Mouse (Mus musculus): Measurements from ENCODE around the gene Nkapd1. TPM values are rescaled to one million over a fixed set of nuclear protein-coding genes. Genes with fewer than 3 reads are reported as not detected.

The Nkapd1 gene
- polyA plus RNA-seq, 1 experiment: 6.4 TPM

DNA sequence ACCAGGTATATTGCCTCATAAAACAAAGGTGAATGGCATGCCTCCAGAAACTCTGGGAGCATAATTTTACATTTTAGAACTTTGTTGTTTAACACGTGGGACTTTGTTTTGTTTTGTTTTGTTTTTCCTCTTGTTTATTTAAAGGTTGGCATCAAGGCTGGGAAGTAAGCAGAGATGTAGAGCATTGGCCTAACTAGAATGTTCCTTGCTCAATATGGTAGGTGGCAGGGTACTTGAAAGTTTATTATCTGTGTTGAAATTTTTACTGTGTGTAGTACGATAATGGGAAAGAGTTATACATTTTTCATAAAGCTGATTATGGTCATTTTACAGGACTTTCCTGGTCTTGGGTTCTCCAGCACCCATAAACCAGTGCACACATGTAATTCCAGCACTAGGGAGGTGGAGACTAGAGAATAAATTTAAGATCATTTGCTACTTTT is 55.3 kb downstream of the Nkapd1 start:
- Histone ChIP-seq H3K27ac (ENCODE audit: control insufficient read depth, insufficient read depth, low read depth, low read length) (no peak overlapping the region), H3K27me3 (ENCODE audit: control insufficient read depth, insufficient read depth, low read length) (no peaks in the 10 kb centered on the region), H3K4me3 (ENCODE audit: control insufficient read depth, low read depth, low read length) (no peak overlapping the region), H3K4me1 (ENCODE audit: control insufficient read depth, insufficient read depth, low read length) (no peaks in the 10 kb centered on the region), H3K36me3 (ENCODE audit: control insufficient read depth, insufficient read depth, low read length) (no peaks in the 10 kb centered on the region)
- TF ChIP-seq POLR2A (IDR thresholded peaks at IDR 0.05; ENCODE audit: control insufficient read depth, low read depth, low read length) (no peak), CTCF (IDR thresholded peaks at IDR 0.05; ENCODE audit: control insufficient read depth, insufficient read depth, insufficient replicate concordance, low read depth, low read length) (no peak)

DNA sequence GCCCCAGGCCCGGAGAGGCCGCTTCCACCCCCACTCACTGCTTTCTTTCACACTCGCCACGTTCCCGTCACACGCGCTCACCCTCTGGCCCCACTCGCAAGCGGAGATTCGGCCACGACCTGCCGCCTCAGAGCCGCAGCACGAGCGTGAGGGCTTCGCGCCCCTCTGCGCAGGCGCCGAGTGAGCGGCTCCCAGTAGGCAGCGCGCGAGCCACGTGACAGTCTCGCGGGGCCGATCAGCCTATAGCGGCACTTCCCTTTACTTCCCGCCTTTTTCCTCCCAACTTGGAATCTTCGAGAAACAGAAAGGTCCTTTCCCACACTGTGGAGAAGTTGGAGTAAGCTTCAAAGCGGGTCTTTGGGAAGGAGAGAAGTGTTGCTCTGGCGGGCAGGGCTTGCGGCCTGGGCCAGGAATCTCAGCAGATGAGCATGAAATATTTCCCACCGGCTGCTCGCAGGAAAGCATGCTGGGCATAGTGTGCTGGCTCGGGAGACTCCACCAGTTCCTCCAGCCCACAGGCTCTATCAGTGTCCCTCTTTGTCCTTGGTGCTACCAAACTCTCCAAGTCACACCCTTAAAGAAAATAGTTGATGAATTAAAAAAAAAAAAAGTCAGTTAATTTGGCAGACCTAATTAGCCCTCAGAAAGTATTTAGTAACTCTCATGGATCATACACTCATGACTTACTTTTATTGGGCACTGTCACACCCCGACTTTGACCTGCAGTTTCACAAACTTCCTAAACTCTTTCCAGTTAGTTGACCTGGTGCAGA is 55.9 kb downstream of the Nkapd1 start, which contains the start of gene Tex12:
Tex12 (minus strand) TSS at position 181 of the 773 bp plus-strand sequence.
- H3K27ac ChIP-seq (ENCODE audit: control insufficient read depth, insufficient read depth, low read depth, low read length): peak within 1 kb of the TSS; percentile 76
- H3K4me3 ChIP-seq (ENCODE audit: control insufficient read depth, low read depth, low read length): peak within 1 kb of the TSS; percentile 88

More for the DNA sequence above, 55.9 kb downstream of the Nkapd1 start, which contains the start of gene Tex12:
- TF ChIP-seq CTCF (IDR thresholded peaks at IDR 0.05; ENCODE audit: control insufficient read depth, insufficient read depth, insufficient replicate concordance, low read depth, low read length) (no peak), POLR2A (IDR thresholded peaks at IDR 0.05; ENCODE audit: control insufficient read depth, low read depth, low read length) (peak; percentile 73)
- Histone ChIP-seq H3K4me1 (ENCODE audit: control insufficient read depth, insufficient read depth, low read length) (no peaks in the 10 kb centered on the region), H3K27me3 (ENCODE audit: control insufficient read depth, insufficient read depth, low read length) (no peaks in the 10 kb centered on the region), H3K36me3 (ENCODE audit: control insufficient read depth, insufficient read depth, low read length) (no peaks in the 10 kb centered on the region)

Other genes with a start within 250 kb of the Nkapd1 start
- 0.16 and 0.87 TPM in 2 replicates for gene Plet1, start 122.9 kb downstream of the Nkapd1 start, polyA plus RNA-seq (2012; rRNA removed)
- 9.9 and 10.7 TPM in 2 replicates for gene Pts, start 88.7 kb downstream of the Nkapd1 start, polyA plus RNA-seq (2012; rRNA removed)
- 0.67 and 0.72 TPM in 2 replicates for gene Il18, start 62.6 kb downstream of the Nkapd1 start, polyA plus RNA-seq (2012; rRNA removed)
- gene Bco2, start 62.3 kb downstream of the Nkapd1 start, polyA plus RNA-seq (2012; rRNA removed): 0.67 and 0.89 TPM in 2 replicates
- gene Tex12, start 56.1 kb downstream of the Nkapd1 start, polyA plus RNA-seq (2012; rRNA removed): 3.7 and 6.2 TPM in 2 replicates
- 61.7 and 75.8 TPM in 2 replicates for gene Sdhd, start 13.7 kb downstream of the Nkapd1 start, polyA plus RNA-seq (2012; rRNA removed)
- gene Timm8b, start 13.6 kb downstream of the Nkapd1 start, polyA plus RNA-seq (2012; rRNA removed): 512 and 577 TPM in 2 replicates
- gene Pih1d2, start 143 bp downstream of the Nkapd1 start, polyA plus RNA-seq (2012; rRNA removed): 38.2 and 40.3 TPM in 2 replicates
- gene Dlat, start 42.3 kb upstream of the Nkapd1 start, polyA plus RNA-seq (2012; rRNA removed): 36.8 and 39.7 TPM in 2 replicates
- gene Dixdc1, start 122.1 kb upstream of the Nkapd1 start, polyA plus RNA-seq (2012; rRNA removed): 14.1 and 15.0 TPM in 2 replicates
- gene 2310030G06Rik, start 129.1 kb upstream of the Nkapd1 start, polyA plus RNA-seq (2012; rRNA removed): 1.6 and 2.1 TPM in 2 replicates
- gene Cryab, start 133.9 kb upstream of the Nkapd1 start, polyA plus RNA-seq (2012; rRNA removed): 4.4 and 6.0 TPM in 2 replicates
- gene Hspb2, start 134.9 kb upstream of the Nkapd1 start, polyA plus RNA-seq (2012; rRNA removed): 2.3 and 3.6 TPM in 2 replicates
- gene Fdxacb1, start 150.8 kb upstream of the Nkapd1 start, polyA plus RNA-seq (2012; rRNA removed): 5.3 and 5.8 TPM in 2 replicates
- gene Alg9, start 157.6 kb upstream of the Nkapd1 start, polyA plus RNA-seq (2012; rRNA removed): 31.0 and 40.0 TPM in 2 replicates
- 662 and 684 TPM in 2 replicates for gene 1110032A03Rik, start 158.1 kb upstream of the Nkapd1 start, polyA plus RNA-seq (2012; rRNA removed)
- 77.4 and 80.9 TPM in 2 replicates for gene Ppp2r1b, start 227.8 kb upstream of the Nkapd1 start, polyA plus RNA-seq (2012; rRNA removed)

Measured in testis, adult 2 months (tissue).